Mouse (Mus musculus) megakaryocyte, adult 5-6 weeks (primary cell): ENCODE data around the gene AU021092. TPM values are rescaled to one million over a fixed set of nuclear protein-coding genes. Genes with fewer than 3 reads are reported as not detected.

Source experiments
- total RNA-seq, 2 experiments: library from RNA; stranded (forward) in 1 of 2; stranded (reverse) in 1 of 2; fragments of 153-499, 151-499 nt in 1 of 2; fragments of 221-1000, 200-1000 nt in 1 of 2; gene quantifications; 2 replicates each; pipeline versions ENCODE4 v1.2.3 to v1.2.4; 2015 to 2017

Gene AU021092
- total RNA-seq, 2 experiments from 2014 or later = not detected

Other genes starting within 250 kb of the AU021092 start
- gene Sept12, start 224.4 kb downstream of the AU021092 start, total RNA-seq (2015) = not detected in 2 replicates
- not detected in 2 replicates for gene Sept12, start 224.4 kb downstream of the AU021092 start, total RNA-seq (2017)
- gene Smim22, start 215.0 kb downstream of the AU021092 start, total RNA-seq (2015) = not detected in 2 replicates
- not detected in 2 replicates for gene Smim22, start 215.0 kb downstream of the AU021092 start, total RNA-seq (2017)
- 75.8 and 80.5 TPM in 2 replicates for gene Rogdi, start 208.7 kb downstream of the AU021092 start, total RNA-seq (2015)
- gene Rogdi, start 208.7 kb downstream of the AU021092 start, total RNA-seq (2017) = 28.1 and 38.9 TPM in 2 replicates
- gene Glyr1, start 172.4 kb downstream of the AU021092 start, total RNA-seq (2015) = 66.7 and 69.8 TPM in 2 replicates
- 100 and 112 TPM in 2 replicates for gene Glyr1, start 172.4 kb downstream of the AU021092 start, total RNA-seq (2017)
- gene Ubn1, start 172.2 kb downstream of the AU021092 start, total RNA-seq (2015) = 25.7 and 28.0 TPM in 2 replicates
- gene Ubn1, start 172.2 kb downstream of the AU021092 start, total RNA-seq (2017) = 39.5 and 52.6 TPM in 2 replicates
- gene Ppl, start 89.9 kb downstream of the AU021092 start, total RNA-seq (2015) = not detected in 2 replicates
- not detected in 2 replicates for gene Ppl, start 89.9 kb downstream of the AU021092 start, total RNA-seq (2017)
- gene Sec14l5, start 75.2 kb downstream of the AU021092 start, total RNA-seq (2015) = not detected in 2 replicates
- gene Sec14l5, start 75.2 kb downstream of the AU021092 start, total RNA-seq (2017) = not detected in 2 replicates
- 42.5 and 43.5 TPM in 2 replicates for gene Nagpa, start 18.3 kb downstream of the AU021092 start, total RNA-seq (2015)
- 74.9 and 76.1 TPM in 2 replicates for gene Nagpa, start 18.3 kb downstream of the AU021092 start, total RNA-seq (2017)
- gene Alg1, start 11.3 kb upstream of the AU021092 start, total RNA-seq (2015) = 13.7 and 19.5 TPM in 2 replicates
- gene Alg1, start 11.3 kb upstream of the AU021092 start, total RNA-seq (2017) = 20.0 and 23.4 TPM in 2 replicates
- gene Eef2kmt, start 33.7 kb upstream of the AU021092 start, total RNA-seq (2015) = 12.4 and 12.8 TPM in 2 replicates
- 9.1 and 10.7 TPM in 2 replicates for gene Eef2kmt, start 33.7 kb upstream of the AU021092 start, total RNA-seq (2017)